Mouse (Mus musculus): ENCODE results near the gene Pth1r. TPM values are rescaled to one million over a fixed set of nuclear protein-coding genes. Genes with fewer than 3 reads are reported as not detected.

Pth1r gene
- 36.3 and 49.2 TPM in 2 replicates for polyA plus RNA-seq (2016; fragmentation: Nextera tagmentation; extraction: Ambion mirVana)

DNA sequence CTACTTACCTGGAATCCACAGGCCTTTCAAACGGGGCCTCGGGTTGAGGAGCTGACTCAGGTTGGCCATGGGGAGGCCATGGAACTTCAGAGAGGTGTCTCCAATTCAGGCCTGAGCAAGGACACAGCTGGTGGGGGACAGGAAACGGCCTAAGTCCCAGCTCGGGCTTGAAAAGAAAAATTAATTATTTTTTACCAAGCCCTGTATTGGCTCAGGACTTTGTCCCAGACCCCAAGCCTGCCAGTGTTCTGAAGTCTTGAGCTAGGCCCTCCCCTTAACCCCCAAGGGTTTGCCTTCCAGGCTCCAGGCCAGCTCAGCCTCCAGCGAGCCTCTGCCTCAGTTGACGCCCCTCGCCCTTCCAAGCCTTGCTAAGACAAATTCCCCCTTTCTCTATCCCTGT is at the start of gene Pth1r:
TSS of gene Pth1r (minus strand) at position 185 of the 400 bp plus-strand sequence.
- peak within 1 kb of the TSS; percentile 65 for H3K27ac ChIP-seq
- no peaks in the 10 kb centered on the region for H3K9me3 ChIP-seq (replicated peaks)
- WGBS, result 53% methylated on average over 7 of the region's 7 CpGs
- H3K36me3 ChIP-seq, result no peaks in the 10 kb centered on the region
- H3K27me3 ChIP-seq (ENCODE audit: low read depth, poor library complexity, severe bottlenecking), result peaks cover 69% of the 10 kb centered on the region
- DNase-seq (ENCODE audit: low spot score), result no peak
- peak within 1 kb of the TSS; percentile 23; the same call in 1 of the 2 replicates for H3K4me3 ChIP-seq
- H3K4me1 ChIP-seq, result peaks cover 94% of the 10 kb centered on the region

GRCm38 (mm10) chr9:110790462-110790861 is 43.5 kb upstream of the Pth1r start:
- Histone ChIP-seq H3K36me3 (no peaks in the 10 kb centered on the region), H3K27ac (no peak overlapping the region), H3K9me3 (replicated peaks) (no peaks in the 10 kb centered on the region), H3K27me3 (ENCODE audit: low read depth, poor library complexity, severe bottlenecking) (no peaks in the 10 kb centered on the region), H3K4me3 (no peak overlapping the region), H3K4me1 (no peaks in the 10 kb centered on the region)
- no peak for DNase-seq (ENCODE audit: low spot score)
- 79% methylated on average over 4 of the region's 4 CpGs for WGBS

- Histone ChIP-seq H3K27ac (no peak overlapping the region), H3K4me1 (peaks cover 9% of the 10 kb centered on the region; the same call in 1 of the 2 replicates), H3K9me3 (replicated peaks) (no peaks in the 10 kb centered on the region), H3K36me3 (no peaks in the 10 kb centered on the region), H3K4me3 (no peak overlapping the region), H3K27me3 (ENCODE audit: low read depth, poor library complexity, severe bottlenecking) (no peaks in the 10 kb centered on the region)
- 92% methylated on average over 3 of the region's 3 CpGs for WGBS
- DNase-seq (ENCODE audit: low spot score), result no peak
Measured at GRCm38 (mm10) chr9:110788169-110788568, 41.2 kb upstream of the Pth1r start.

GRCm38 (mm10) chr9:110783611-110784010 is 36.7 kb upstream of the Pth1r start:
- H3K27me3 ChIP-seq (ENCODE audit: low read depth, poor library complexity, severe bottlenecking), result peaks cover 23% of the 10 kb centered on the region
- H3K4me1 ChIP-seq, result peaks cover 37% of the 10 kb centered on the region
- H3K36me3 ChIP-seq, result no peaks in the 10 kb centered on the region
- 16% methylated on average over 1 of the region's 1 CpGs for WGBS
- no peaks in the 10 kb centered on the region for H3K9me3 ChIP-seq (replicated peaks)
- no peak overlapping the region for H3K27ac ChIP-seq
- DNase-seq (ENCODE audit: low spot score), result no peak
- no peak overlapping the region for H3K4me3 ChIP-seq

- peaks cover 40% of the 10 kb centered on the region for H3K4me1 ChIP-seq
- under 1% methylated on average over 23 of the region's 23 CpGs for WGBS
- H3K27me3 ChIP-seq (ENCODE audit: low read depth, poor library complexity, severe bottlenecking), result peaks cover 41% of the 10 kb centered on the region
- H3K9me3 ChIP-seq (replicated peaks), result no peaks in the 10 kb centered on the region
- no peaks in the 10 kb centered on the region for H3K36me3 ChIP-seq
- H3K27ac ChIP-seq, result peak overlapping the region; percentile 85
- DNase-seq (ENCODE audit: low spot score), result peak; percentile 89
- peak overlapping the region; percentile 60 for H3K4me3 ChIP-seq
Measured at GRCm38 (mm10) chr9:110781731-110782130, 34.8 kb upstream of the Pth1r start.

DNA sequence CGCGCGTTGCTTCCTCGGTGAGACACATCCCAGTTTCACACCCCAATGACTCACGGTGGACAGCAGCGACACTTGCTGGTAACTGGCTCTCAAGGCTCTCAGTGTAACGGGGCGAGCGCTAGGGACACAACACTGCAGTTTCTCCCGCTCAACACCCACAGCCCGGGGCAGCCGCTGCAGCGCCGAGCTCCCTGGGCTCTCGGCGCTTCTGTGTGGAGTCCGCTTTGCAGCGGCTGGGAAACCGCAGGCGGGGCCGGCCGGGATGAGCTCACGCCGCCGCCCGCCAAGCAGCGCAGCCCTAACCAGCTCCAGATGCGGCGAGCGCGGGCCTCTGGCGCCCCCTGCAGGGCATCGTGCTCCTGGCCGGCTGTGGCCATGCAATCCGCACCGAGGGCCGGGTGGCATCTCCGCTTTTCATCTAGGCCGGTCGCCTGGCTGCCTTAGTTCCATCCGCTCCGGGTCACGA is 34.3 kb upstream of the Pth1r start:
- Histone ChIP-seq H3K9me3 (replicated peaks) (no peaks in the 10 kb centered on the region), H3K36me3 (no peaks in the 10 kb centered on the region), H3K27me3 (ENCODE audit: low read depth, poor library complexity, severe bottlenecking) (peaks cover 42% of the 10 kb centered on the region), H3K4me1 (peaks cover 40% of the 10 kb centered on the region), H3K27ac (peak overlapping the region; percentile 85), H3K4me3 (peak overlapping the region; percentile 60)
- WGBS, result under 1% methylated on average over 43 of the region's 43 CpGs
- DNase-seq (ENCODE audit: low spot score), result peak; percentile 99

DNA sequence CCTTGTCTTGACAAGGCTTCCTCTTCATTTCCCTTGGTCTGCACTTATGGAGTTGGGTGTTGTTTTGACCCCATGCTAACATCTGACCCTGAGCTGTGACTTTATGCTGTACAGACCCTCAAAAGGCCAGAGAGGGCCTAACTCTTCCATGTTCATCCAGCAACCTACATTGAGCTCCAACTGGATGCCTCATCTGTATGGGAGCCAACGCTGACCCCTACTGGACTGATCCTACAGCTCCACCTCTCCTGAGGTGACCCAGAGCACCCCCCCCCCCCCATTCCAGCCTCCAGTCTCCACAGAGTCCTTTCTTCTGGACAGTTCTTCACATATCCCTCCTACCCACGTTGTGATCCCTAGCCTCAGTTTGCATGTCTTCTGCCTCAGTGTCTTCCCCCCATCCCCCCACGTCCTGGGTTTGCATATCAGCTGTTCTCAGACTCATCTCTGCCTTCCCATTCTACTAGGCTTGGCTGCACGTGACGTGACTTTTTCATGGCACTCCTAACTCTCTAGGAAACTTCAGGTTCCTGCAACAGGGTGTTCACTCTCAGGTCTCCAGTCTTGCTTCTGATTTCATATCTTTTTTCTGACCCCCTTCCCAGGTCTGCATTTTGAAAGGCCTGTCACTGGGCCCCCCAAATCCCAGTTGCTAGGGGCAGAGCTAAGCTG is 32.4 kb upstream of the Pth1r start:
- H3K4me1 ChIP-seq, result peaks cover 45% of the 10 kb centered on the region
- DNase-seq (ENCODE audit: low spot score), result no peak

GRCm38 (mm10) chr9:110778559-110778958 is 31.6 kb upstream of the Pth1r start:
- no peak overlapping the region for H3K27ac ChIP-seq
- DNase-seq (ENCODE audit: low spot score), result no peak
- H3K4me1 ChIP-seq, result peaks cover 38% of the 10 kb centered on the region
- no peaks in the 10 kb centered on the region for H3K9me3 ChIP-seq (replicated peaks)
- WGBS, result 82% methylated on average over 7 of the region's 7 CpGs
- H3K4me3 ChIP-seq, result no peak overlapping the region
- H3K36me3 ChIP-seq, result no peaks in the 10 kb centered on the region
- H3K27me3 ChIP-seq (ENCODE audit: low read depth, poor library complexity, severe bottlenecking), result peaks cover 42% of the 10 kb centered on the region

More for the DNA sequence above, 32.4 kb upstream of the Pth1r start:
- Histone ChIP-seq H3K4me3 (no peak overlapping the region), H3K27me3 (ENCODE audit: low read depth, poor library complexity, severe bottlenecking) (peaks cover 42% of the 10 kb centered on the region), H3K36me3 (no peaks in the 10 kb centered on the region), H3K9me3 (replicated peaks) (no peaks in the 10 kb centered on the region), H3K27ac (no peak overlapping the region)
- 47% methylated on average over 5 of the region's 5 CpGs for WGBS

GRCm38 (mm10) chr9:110778100-110778499 is 31.2 kb upstream of the Pth1r start:
- DNase-seq (ENCODE audit: low spot score), result no peak
- peaks cover 42% of the 10 kb centered on the region for H3K27me3 ChIP-seq (ENCODE audit: low read depth, poor library complexity, severe bottlenecking)
- WGBS, result 83% methylated on average over 1 of the region's 1 CpGs
- no peak overlapping the region for H3K4me3 ChIP-seq
- H3K36me3 ChIP-seq, result no peaks in the 10 kb centered on the region
- no peaks in the 10 kb centered on the region for H3K9me3 ChIP-seq (replicated peaks)
- peaks cover 37% of the 10 kb centered on the region for H3K4me1 ChIP-seq
- H3K27ac ChIP-seq, result no peak overlapping the region

GRCm38 (mm10) chr9:110775269-110776022 is 28.5 kb upstream of the Pth1r start:
- no peaks in the 10 kb centered on the region for H3K36me3 ChIP-seq
- 0 out of 2 replicates have a peak overlapping the region, but pooled peaks have one; percentile 6 for H3K27ac ChIP-seq
- no peak overlapping the region for H3K4me3 ChIP-seq
- WGBS, result 81% methylated on average over 10 of the region's 10 CpGs
- DNase-seq (ENCODE audit: low spot score), result no peak
- peaks cover 18% of the 10 kb centered on the region for H3K4me1 ChIP-seq
- peaks cover 32% of the 10 kb centered on the region for H3K27me3 ChIP-seq (ENCODE audit: low read depth, poor library complexity, severe bottlenecking)
- H3K9me3 ChIP-seq (replicated peaks), result no peaks in the 10 kb centered on the region

DNA sequence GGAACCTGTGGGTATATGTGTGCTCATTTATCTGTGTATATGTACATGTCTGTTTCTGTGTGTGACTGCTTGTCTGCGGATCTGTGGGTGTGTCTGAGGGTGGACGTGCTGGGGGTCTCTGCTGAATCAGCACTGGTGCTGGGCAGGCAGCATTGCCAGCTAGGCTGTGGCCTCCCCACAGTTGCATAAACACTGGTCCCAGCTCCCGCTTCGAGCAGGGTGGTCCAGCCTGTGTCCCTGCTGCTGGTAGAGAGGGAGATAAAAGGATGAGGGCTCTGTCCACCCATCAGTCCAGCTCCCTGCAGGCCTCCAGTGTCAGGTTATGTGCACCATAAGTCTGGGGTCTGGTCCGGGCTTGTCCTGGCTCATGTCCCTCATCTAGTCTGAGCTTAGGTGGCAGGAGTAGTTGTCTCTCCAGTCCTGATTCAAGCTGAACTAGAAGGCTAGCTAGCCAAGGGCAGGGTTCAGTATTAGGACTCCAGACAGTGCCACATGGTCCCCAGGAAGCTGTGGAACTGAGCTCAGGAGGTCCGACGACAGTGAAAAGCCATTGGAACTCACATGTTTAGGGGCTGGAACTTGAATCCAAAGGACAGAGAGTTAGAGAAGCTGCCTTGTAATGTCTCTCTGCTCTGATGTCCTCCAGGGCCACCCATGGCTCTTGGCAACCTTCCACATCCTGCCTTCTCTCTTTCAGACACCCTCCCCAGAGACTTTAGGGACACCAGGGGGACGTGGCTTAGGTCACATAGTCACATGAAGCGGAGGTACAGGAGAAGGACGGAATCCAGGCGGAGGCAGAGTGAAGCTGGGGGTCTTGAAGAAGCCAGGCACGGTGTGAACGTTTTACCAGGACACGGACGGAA is 27.7 kb upstream of the Pth1r start:
- DNase-seq (ENCODE audit: low spot score), result no peak
- peaks cover 24% of the 10 kb centered on the region for H3K27me3 ChIP-seq (ENCODE audit: low read depth, poor library complexity, severe bottlenecking)
- H3K9me3 ChIP-seq (replicated peaks), result no peaks in the 10 kb centered on the region
- WGBS, result 80% methylated on average over 15 of the region's 15 CpGs
- H3K36me3 ChIP-seq, result no peaks in the 10 kb centered on the region
- H3K27ac ChIP-seq, result peak overlapping the region; percentile 8; the same call in 1 of the 2 replicates
- no peak overlapping the region for H3K4me3 ChIP-seq
- H3K4me1 ChIP-seq, result peaks cover 16% of the 10 kb centered on the region

GRCm38 (mm10) chr9:110772336-110772735 is 25.4 kb upstream of the Pth1r start:
- Histone ChIP-seq H3K9me3 (replicated peaks) (no peaks in the 10 kb centered on the region), H3K27ac (no peak overlapping the region), H3K4me3 (no peak overlapping the region), H3K4me1 (0 out of 2 replicates have a peak, but pooled peaks cover 5% of the 10 kb centered on the region), H3K36me3 (no peaks in the 10 kb centered on the region), H3K27me3 (ENCODE audit: low read depth, poor library complexity, severe bottlenecking) (peaks cover 12% of the 10 kb centered on the region)
- 94% methylated on average over 10 of the region's 10 CpGs for WGBS
- no peak for DNase-seq (ENCODE audit: low spot score)
